Mouse (Mus musculus) stomach, embryonic 16.5 days (tissue): ENCODE results near the gene Zfp979. TPM values are rescaled to one million over a fixed set of nuclear protein-coding genes. Genes with fewer than 3 reads are reported as not detected.

Experiments
- polyA plus RNA-seq: library from polyadenylated mRNA; unstranded; fragments of >200 nt; fragmentation: Nextera tagmentation; extraction: Ambion mirVana; gene quantifications from 2 replicates; pipeline ENCODE4 v1.2.1, GENCODE M21; 2015

Zfp979 gene
- polyA plus RNA-seq, 1 experiment from 2014 or later: 2.6 TPM

Other genes starting within 250 kb of the Zfp979 start
- 3.9 and 4.8 TPM in 2 replicates for gene Zfp982, start 150.1 kb downstream of the Zfp979 start, polyA plus RNA-seq
- gene Gm16503, start 102.3 kb downstream of the Zfp979 start, polyA plus RNA-seq: 0.20 and 0.25 TPM in 2 replicates
- gene Zfp985, start 89.2 kb downstream of the Zfp979 start, polyA plus RNA-seq: 0.19 and 0.32 TPM in 2 replicates
- gene Zfp534, start 60.0 kb upstream of the Zfp979 start, polyA plus RNA-seq: not detected in 2 replicates
- 8.7 and 9.3 TPM in 2 replicates for gene Zfp984, start 167.3 kb upstream of the Zfp979 start, polyA plus RNA-seq
- gene Zfp933, start 205.9 kb upstream of the Zfp979 start, polyA plus RNA-seq: 4.4 and 6.2 TPM in 2 replicates
- gene Miip, start 226.3 kb upstream of the Zfp979 start, polyA plus RNA-seq: 35.3 and 37.4 TPM in 2 replicates
- 10.4 and 11.1 TPM in 2 replicates for gene Fv1, start 226.5 kb upstream of the Zfp979 start, polyA plus RNA-seq